Mouse (Mus musculus) midbrain, embryonic 13.5 days (tissue): ENCODE measurements at regions not wholly inside any gene's neighbourhood (a gene's known extent, or its start where the extent isn't known, plus 50 kb on each side); places are given as distances from the start of the nearest gene placed in this dataset.
"Not testable (repeated sequence)": the region's sequence is repeated elsewhere in the genome, so short reads cannot be mapped to it uniquely, and the experiment has no call there.

Experiments
- ATAC-seq: fragments of 200-750 bp; cut with Nextera tagmentation; 2 replicates; pipeline ENCODE4 v1.8.0; 2017; ENCODE audit warnings: mild to moderate bottlenecking, moderate TSS enrichment, moderate library complexity
- H3K27ac ChIP-seq: fragments of 300-500 bp; sonication (generic); 2 replicates; pipeline ENCODE4 v1.5.1; 2015; ENCODE audit warnings: inconsistent platforms, mild to moderate bottlenecking, moderate library complexity
- H3K27me3 ChIP-seq: fragments of 300-500 bp; sonication (generic); 2 replicates; pipeline ENCODE4 v1.6.1; 2015; ENCODE audit warnings: mild to moderate bottlenecking, inconsistent platforms
- H3K36me3 ChIP-seq: fragments of 300-500 bp; sonication (generic); 2 replicates; pipeline ENCODE4 v1.6.1; 2015; ENCODE audit warnings: mild to moderate bottlenecking, inconsistent platforms
- H3K4me1 ChIP-seq: fragments of 300-500 bp; sonication (generic); replicated peaks from 2 replicates; pipeline ENCODE4 v1.6.1; 2015; ENCODE audit warnings: inconsistent platforms
- H3K4me2 ChIP-seq: fragments of 300-500 bp; sonication (generic); replicated peaks from 2 replicates; pipeline ENCODE4 v1.6.1; 2015; ENCODE audit warnings: moderate library complexity, mild to moderate bottlenecking, inconsistent platforms
- H3K4me3 ChIP-seq: fragments of 300-500 bp; sonication (generic); replicated peaks from 2 replicates; pipeline ENCODE4 v1.5.1; 2015; ENCODE audit warnings: mild to moderate bottlenecking, inconsistent platforms
- H3K9ac ChIP-seq: fragments of 300-500 bp; sonication (generic); replicated peaks from 2 replicates; pipeline ENCODE4 v1.6.1; 2015; ENCODE audit warnings: mild to moderate bottlenecking, inconsistent platforms
- H3K9me3 ChIP-seq: fragments of 300-500 bp; sonication (generic); 2 replicates; pipeline ENCODE4 v1.6.1; 2016; ENCODE audit warnings: mild to moderate bottlenecking, inconsistent platforms
- WGBS: fragments of 180-500 bp; shearing (Covaris S2); methylation state at CpG from one replicate; pipeline ENCODE4 v1.1.7; 2015; 5-methylcytosine and 5-hydroxymethylcytosine counted together

GRCm38 (mm10) chr1:189119005-189119404 is 111.4 kb upstream of the Kctd3 start:
- H3K9ac ChIP-seq, H3K4me3 ChIP-seq, H3K27me3 ChIP-seq, ATAC-seq, H3K36me3 ChIP-seq, H3K9me3 ChIP-seq, H3K27ac ChIP-seq, H3K4me1 ChIP-seq, H3K4me2 ChIP-seq: not testable (repeated sequence)
- WGBS = 86% methylated on average over 1 of the region's 1 CpGs

DNA sequence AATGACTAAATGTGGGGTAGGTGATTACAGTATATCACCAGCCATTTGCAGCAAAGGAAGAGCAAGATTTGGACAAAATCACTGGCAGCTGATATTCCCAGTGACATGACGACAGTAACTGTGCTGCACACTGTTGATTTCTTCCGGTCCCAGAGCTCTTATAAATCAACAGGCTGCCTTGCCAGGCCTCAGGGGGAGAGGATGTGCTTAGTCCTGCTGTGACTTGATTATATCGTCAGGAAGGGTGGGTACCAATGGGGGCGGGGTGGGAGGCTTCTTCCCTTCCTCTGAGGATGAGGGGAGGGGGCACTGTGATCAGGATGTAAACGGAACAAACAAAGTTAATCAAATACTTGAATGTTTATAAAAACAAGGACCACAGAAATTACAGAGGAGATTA is 110.9 kb upstream of the Kctd3 start:
- 60% methylated on average over 5 of the region's 5 CpGs for WGBS
- no peak overlapping the region for H3K9ac ChIP-seq
- H3K4me1 ChIP-seq = no peaks in the 10 kb centered on the region
- H3K4me2 ChIP-seq = no peak overlapping the region
- no peak overlapping the region for H3K27ac ChIP-seq
- no peaks in the 10 kb centered on the region for H3K36me3 ChIP-seq
- H3K27me3 ChIP-seq = no peaks in the 10 kb centered on the region
- ATAC-seq = no peak
- no peak overlapping the region for H3K4me3 ChIP-seq
- no peaks in the 10 kb centered on the region for H3K9me3 ChIP-seq

DNA sequence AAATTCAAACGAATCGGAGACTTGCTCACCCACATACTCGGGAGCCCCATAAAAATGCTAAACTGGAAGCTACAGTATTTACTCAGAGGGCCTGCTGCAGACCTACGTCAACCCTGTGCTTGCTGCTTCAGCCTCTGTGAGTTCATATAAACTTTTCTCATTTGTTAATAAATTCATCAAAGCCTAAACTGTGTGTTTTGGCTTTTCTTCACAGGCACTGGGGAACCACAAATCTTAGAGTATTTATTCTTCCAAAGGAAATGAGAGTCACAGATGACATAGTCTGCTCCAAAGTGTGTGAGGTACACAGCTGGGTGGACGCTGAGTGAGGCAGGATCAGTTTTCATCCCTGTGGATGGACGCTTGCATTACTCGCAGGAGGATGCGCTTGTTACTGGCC is 108.3 kb upstream of the Kctd3 start:
- no peak overlapping the region for H3K4me3 ChIP-seq
- no peak overlapping the region for H3K9ac ChIP-seq
- H3K4me1 ChIP-seq = no peaks in the 10 kb centered on the region
- H3K4me2 ChIP-seq = no peak overlapping the region
- no peak overlapping the region for H3K27ac ChIP-seq
- H3K36me3 ChIP-seq = no peaks in the 10 kb centered on the region
- no peaks in the 10 kb centered on the region for H3K9me3 ChIP-seq
- 90% methylated on average over 8 of the region's 8 CpGs for WGBS
- no peaks in the 10 kb centered on the region for H3K27me3 ChIP-seq
- no peak for ATAC-seq

DNA sequence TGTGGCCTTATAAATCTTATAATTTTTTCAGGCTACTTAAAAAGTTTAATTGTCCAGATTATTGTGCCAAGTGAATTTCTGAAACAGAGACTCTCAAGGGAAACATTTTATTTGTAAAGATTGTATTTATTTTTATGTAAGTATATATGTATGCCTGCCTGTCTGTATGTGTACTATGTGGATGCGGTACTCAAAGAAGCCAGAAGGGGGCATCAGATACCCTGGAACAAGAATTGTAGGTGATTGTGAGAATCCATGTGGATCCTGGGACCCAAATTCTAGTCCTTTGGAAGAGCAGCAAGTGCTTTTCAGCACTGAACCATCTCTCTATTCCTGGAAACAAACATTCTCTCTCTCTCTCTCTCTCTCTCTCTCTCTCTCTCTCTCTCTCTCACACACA is 107.6 kb upstream of the Kctd3 start:
- Histone ChIP-seq H3K36me3 (no peaks in the 10 kb centered on the region), H3K4me3 (no peak overlapping the region), H3K27ac (no peak overlapping the region), H3K27me3 (no peaks in the 10 kb centered on the region), H3K4me1 (no peaks in the 10 kb centered on the region), H3K4me2 (no peak overlapping the region), H3K9ac (no peak overlapping the region), H3K9me3 (no peaks in the 10 kb centered on the region)
- no peak for ATAC-seq
- 94% methylated on average over 1 of the region's 1 CpGs for WGBS

DNA sequence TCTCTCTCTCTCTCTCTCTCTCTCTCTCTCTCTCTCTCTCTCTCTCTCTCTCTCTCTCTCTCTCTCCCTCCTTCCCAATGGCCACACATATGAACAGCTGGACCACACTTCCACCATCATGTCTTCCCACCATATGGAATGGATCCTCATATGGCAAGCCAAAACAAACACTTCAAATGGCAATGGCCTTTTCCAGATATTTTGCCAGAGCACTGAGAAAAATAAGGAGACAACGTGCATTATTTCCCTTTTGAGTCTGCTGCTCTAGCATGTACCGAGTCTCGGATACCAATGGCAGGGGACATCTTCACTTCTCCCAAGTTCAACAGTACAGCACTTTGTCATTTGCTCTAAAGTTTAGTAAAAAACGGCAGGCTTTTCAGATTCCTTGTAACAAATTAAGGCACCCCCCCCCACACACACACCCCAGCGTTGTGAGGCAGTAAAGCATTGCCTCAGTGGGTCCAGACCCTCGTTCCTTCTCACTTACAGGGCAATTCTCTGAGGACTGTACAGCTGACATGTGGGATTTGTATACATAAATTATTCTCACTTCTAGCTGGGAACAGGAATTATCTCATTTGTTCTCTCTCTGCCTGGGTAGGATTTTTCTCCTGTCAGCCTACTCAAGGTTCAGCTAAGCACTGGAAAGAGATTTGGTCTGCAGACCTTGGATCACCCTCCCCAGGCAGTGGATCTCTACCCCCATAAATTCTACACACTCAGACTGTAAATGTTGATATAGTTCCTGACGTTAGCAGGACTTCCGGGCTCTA is 100.8 kb upstream of the Kctd3 start:
- no peak for ATAC-seq

DNA sequence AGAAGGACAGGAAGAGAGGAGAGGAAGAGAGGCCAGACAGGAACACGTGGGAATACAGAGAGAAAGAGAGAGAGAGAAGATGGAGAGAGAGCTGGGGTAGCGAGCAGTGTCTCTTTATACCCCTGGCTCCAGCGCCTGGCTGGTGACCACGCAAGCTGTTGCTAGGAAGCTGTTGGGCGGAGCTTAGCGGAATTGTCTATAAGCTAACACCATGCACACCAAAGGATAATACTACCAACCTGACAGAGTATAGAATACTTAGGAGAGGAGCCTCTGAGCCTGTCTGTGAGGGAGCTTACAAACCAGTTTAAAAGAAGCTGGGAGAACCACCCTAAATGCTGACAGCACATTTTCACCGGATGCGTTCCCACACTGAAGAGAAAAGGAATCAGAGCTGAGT is 100.2 kb upstream of the Kctd3 start:
- Histone ChIP-seq H3K27ac (no peak overlapping the region), H3K27me3 (no peaks in the 10 kb centered on the region), H3K9ac (no peak overlapping the region), H3K9me3 (no peaks in the 10 kb centered on the region), H3K4me2 (peak overlapping the region; percentile 24; the same call in 1 of the 2 replicates), H3K4me3 (no peak overlapping the region), H3K36me3 (no peaks in the 10 kb centered on the region), H3K4me1 (no peaks in the 10 kb centered on the region)
- peak; percentile 77; the same call in 1 of the 2 replicates for ATAC-seq
- WGBS = 47% methylated on average over 8 of the region's 8 CpGs

More for the DNA sequence above, 100.8 kb upstream of the Kctd3 start:
- Histone ChIP-seq H3K9me3 (no peaks in the 10 kb centered on the region), H3K4me1 (no peaks in the 10 kb centered on the region), H3K27ac (no peak overlapping the region), H3K4me2 (no peak overlapping the region), H3K9ac (no peak overlapping the region), H3K36me3 (no peaks in the 10 kb centered on the region), H3K4me3 (no peak overlapping the region), H3K27me3 (no peaks in the 10 kb centered on the region)
- WGBS = 85% methylated on average over 8 of the region's 8 CpGs

- H3K4me1 ChIP-seq = no peaks in the 10 kb centered on the region
- 99% methylated on average over 3 of the region's 3 CpGs for WGBS
- H3K4me3 ChIP-seq = no peak overlapping the region
- H3K27ac ChIP-seq = no peak overlapping the region
- no peaks in the 10 kb centered on the region for H3K9me3 ChIP-seq
- no peak for ATAC-seq
- H3K36me3 ChIP-seq = no peaks in the 10 kb centered on the region
- no peak overlapping the region for H3K4me2 ChIP-seq
- H3K27me3 ChIP-seq = no peaks in the 10 kb centered on the region
- H3K9ac ChIP-seq = no peak overlapping the region
These were observed 99.5 kb upstream of the Kctd3 start for GRCm38 (mm10) chr1:189107156-189107555.

DNA sequence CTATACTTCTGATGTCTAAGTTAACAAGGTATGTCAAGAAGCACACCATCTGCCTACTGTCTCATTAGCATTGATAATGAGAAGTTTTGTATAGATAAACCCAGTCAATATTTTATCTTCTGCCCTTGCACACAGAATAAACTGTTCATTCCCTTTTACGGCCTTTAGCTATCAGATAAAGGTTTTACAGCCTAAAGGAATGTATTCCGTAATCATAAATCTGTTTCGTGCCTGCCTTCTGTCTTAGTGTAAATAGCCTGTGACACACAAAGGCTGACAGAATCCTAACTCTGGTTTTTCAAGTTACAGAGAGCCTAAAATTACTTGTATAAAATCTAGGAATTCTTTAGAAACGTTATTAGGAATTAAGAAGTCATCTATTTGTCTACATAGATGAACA is 97.6 kb upstream of the Kctd3 start:
- no peaks in the 10 kb centered on the region for H3K9me3 ChIP-seq
- no peaks in the 10 kb centered on the region for H3K4me1 ChIP-seq
- ATAC-seq = no peak
- 90% methylated on average over 4 of the region's 4 CpGs for WGBS
- H3K9ac ChIP-seq = no peak overlapping the region
- no peaks in the 10 kb centered on the region for H3K36me3 ChIP-seq
- no peaks in the 10 kb centered on the region for H3K27me3 ChIP-seq
- no peak overlapping the region for H3K4me2 ChIP-seq
- H3K27ac ChIP-seq = no peak overlapping the region
- no peak overlapping the region for H3K4me3 ChIP-seq

GRCm38 (mm10) chr1:189102781-189103180 is 95.1 kb upstream of the Kctd3 start:
- H3K4me3 ChIP-seq = no peak overlapping the region
- ATAC-seq = no peak
- no peak overlapping the region for H3K4me2 ChIP-seq
- 83% methylated on average over 3 of the region's 3 CpGs for WGBS
- no peaks in the 10 kb centered on the region for H3K27me3 ChIP-seq
- no peak overlapping the region for H3K27ac ChIP-seq
- H3K36me3 ChIP-seq = no peaks in the 10 kb centered on the region
- no peak overlapping the region for H3K9ac ChIP-seq
- H3K4me1 ChIP-seq = no peaks in the 10 kb centered on the region
- no peaks in the 10 kb centered on the region for H3K9me3 ChIP-seq

GRCm38 (mm10) chr1:189099121-189099520 is 91.5 kb upstream of the Kctd3 start:
- ATAC-seq = no peak
- 81% methylated on average over 2 of the region's 2 CpGs for WGBS
- no peaks in the 10 kb centered on the region for H3K36me3 ChIP-seq
- H3K9me3 ChIP-seq = no peaks in the 10 kb centered on the region
- H3K27ac ChIP-seq = no peak overlapping the region
- H3K27me3 ChIP-seq = no peaks in the 10 kb centered on the region
- no peak overlapping the region for H3K4me2 ChIP-seq
- no peak overlapping the region for H3K4me3 ChIP-seq
- H3K4me1 ChIP-seq = no peaks in the 10 kb centered on the region
- no peak overlapping the region for H3K9ac ChIP-seq

GRCm38 (mm10) chr1:189092819-189093218 is 85.2 kb upstream of the Kctd3 start:
- no peak overlapping the region for H3K4me2 ChIP-seq
- no peaks in the 10 kb centered on the region for H3K27me3 ChIP-seq
- no peaks in the 10 kb centered on the region for H3K36me3 ChIP-seq
- WGBS = 85% methylated on average over 3 of the region's 3 CpGs
- H3K9me3 ChIP-seq = no peaks in the 10 kb centered on the region
- no peak overlapping the region for H3K27ac ChIP-seq
- no peaks in the 10 kb centered on the region for H3K4me1 ChIP-seq
- H3K4me3 ChIP-seq = no peak overlapping the region
- H3K9ac ChIP-seq = no peak overlapping the region
- ATAC-seq = no peak

GRCm38 (mm10) chr1:189085245-189085644 is 77.6 kb upstream of the Kctd3 start:
- peaks cover 9% of the 10 kb centered on the region; the same call in 1 of the 2 replicates for H3K9me3 ChIP-seq
- 0 out of 2 replicates have a peak, but pooled peaks cover 3% of the 10 kb centered on the region for H3K4me1 ChIP-seq
- no peak overlapping the region for H3K27ac ChIP-seq
- ATAC-seq = no peak
- no peaks in the 10 kb centered on the region for H3K36me3 ChIP-seq
- WGBS = 88% methylated on average over 2 of the region's 2 CpGs
- no peak overlapping the region for H3K4me3 ChIP-seq
- no peak overlapping the region for H3K9ac ChIP-seq
- H3K27me3 ChIP-seq = no peaks in the 10 kb centered on the region
- no peak overlapping the region for H3K4me2 ChIP-seq

- ATAC-seq = no peak
These were observed 73.6 kb upstream of the Kctd3 start for GRCm38 (mm10) chr1:189081267-189081666.

More at GRCm38 (mm10) chr1:189081267-189081666, 73.6 kb upstream of the Kctd3 start:
- no peak overlapping the region for H3K4me3 ChIP-seq
- H3K9ac ChIP-seq = no peak overlapping the region
- 60% methylated on average over 2 of the region's 2 CpGs for WGBS
- no peaks in the 10 kb centered on the region for H3K36me3 ChIP-seq
- H3K27ac ChIP-seq = no peak overlapping the region
- H3K4me1 ChIP-seq = 0 out of 2 replicates have a peak, but pooled peaks cover 3% of the 10 kb centered on the region
- no peaks in the 10 kb centered on the region for H3K27me3 ChIP-seq
- H3K4me2 ChIP-seq = no peak overlapping the region
- H3K9me3 ChIP-seq = peaks cover 9% of the 10 kb centered on the region; the same call in 1 of the 2 replicates
